Mouse (Mus musculus): ENCODE results near the gene Mgea5.

Mgea5 gene

GRCm38 (mm10) chr19:45796061-45796556 is 12.5 kb upstream of the Mgea5 start:
- 32% methylated on average over 15 of the region's 15 CpGs for WGBS

- 36% methylated on average over 15 of the region's 15 CpGs for WGBS
Measured at GRCm38 (mm10) chr19:45795406-45795944, 11.8 kb upstream of the Mgea5 start.

GRCm38 (mm10) chr19:45794718-45795117 is 11.1 kb upstream of the Mgea5 start:
- WGBS, result 62% methylated on average over 6 of the region's 6 CpGs

- 88% methylated on average over 6 of the region's 6 CpGs for WGBS
Measured at GRCm38 (mm10) chr19:45792404-45792803, 8.8 kb upstream of the Mgea5 start.

- WGBS, result 80% methylated on average over 13 of the region's 13 CpGs
Measured at GRCm38 (mm10) chr19:45789888-45790874, 6.5 kb upstream of the Mgea5 start.

- WGBS, result 81% methylated on average over 7 of the region's 7 CpGs
Measured at GRCm38 (mm10) chr19:45789365-45789764, 5.7 kb upstream of the Mgea5 start.

- WGBS, result 75% methylated on average over 4 of the region's 4 CpGs
Measured at GRCm38 (mm10) chr19:45788337-45788736, 4.7 kb upstream of the Mgea5 start.

- WGBS, result 72% methylated on average over 3 of the region's 3 CpGs
Measured at GRCm38 (mm10) chr19:45787450-45787849, 3.8 kb upstream of the Mgea5 start.

GRCm38 (mm10) chr19:45785470-45785869 is 1.8 kb upstream of the Mgea5 start:
- WGBS, result 51% methylated on average over 3 of the region's 3 CpGs

GRCm38 (mm10) chr19:45783933-45784576 is 418 bp upstream of the Mgea5 start:
- 31% methylated on average over 17 of the region's 17 CpGs for WGBS

- 1% methylated on average over 36 of the region's 36 CpGs for WGBS
Measured at GRCm38 (mm10) chr19:45782315-45783001, 1.2 kb downstream of the Mgea5 start.

GRCm38 (mm10) chr19:45781676-45782075 is 2.0 kb downstream of the Mgea5 start:
- 25% methylated on average over 8 of the region's 8 CpGs for WGBS

GRCm38 (mm10) chr19:45780350-45780915 is 3.2 kb downstream of the Mgea5 start:
- WGBS, result 53% methylated on average over 13 of the region's 13 CpGs

- WGBS, result 48% methylated on average over 2 of the region's 2 CpGs
Measured at GRCm38 (mm10) chr19:45775486-45775885, 8.2 kb downstream of the Mgea5 start.

- 66% methylated on average over 5 of the region's 5 CpGs for WGBS
Measured at GRCm38 (mm10) chr19:45771501-45771900, 12.1 kb downstream of the Mgea5 start.

GRCm38 (mm10) chr19:45760810-45761209 is 22.8 kb downstream of the Mgea5 start:
- 86% methylated on average over 3 of the region's 3 CpGs for WGBS

GRCm38 (mm10) chr19:45758671-45759070 is 25.0 kb downstream of the Mgea5 start:
- WGBS, result 86% methylated on average over 5 of the region's 5 CpGs

GRCm38 (mm10) chr19:45753551-45753950 is 30.1 kb downstream of the Mgea5 start:
- WGBS, result 93% methylated on average over 3 of the region's 3 CpGs

GRCm38 (mm10) chr19:45751881-45752280 is 31.8 kb downstream of the Mgea5 start:
- WGBS, result 89% methylated on average over 7 of the region's 7 CpGs

- WGBS, result under 1% methylated on average over 59 of the region's 60 CpGs
Measured at GRCm38 (mm10) chr19:45749243-45750043, 34.2 kb downstream of the Mgea5 start, which contains the start of gene Npm3. TSS of gene Npm3 (minus strand) at chr19:45749591.
